Mouse (Mus musculus): ENCODE measurements at regions not wholly inside any gene's neighbourhood (a gene's known extent, or its start where the extent isn't known, plus 50 kb on each side); places are given as distances from the start of the nearest gene placed in this dataset.
A peak's percentile ranks its signal among the peaks of the same experiment; 100 is the strongest.

DNA sequence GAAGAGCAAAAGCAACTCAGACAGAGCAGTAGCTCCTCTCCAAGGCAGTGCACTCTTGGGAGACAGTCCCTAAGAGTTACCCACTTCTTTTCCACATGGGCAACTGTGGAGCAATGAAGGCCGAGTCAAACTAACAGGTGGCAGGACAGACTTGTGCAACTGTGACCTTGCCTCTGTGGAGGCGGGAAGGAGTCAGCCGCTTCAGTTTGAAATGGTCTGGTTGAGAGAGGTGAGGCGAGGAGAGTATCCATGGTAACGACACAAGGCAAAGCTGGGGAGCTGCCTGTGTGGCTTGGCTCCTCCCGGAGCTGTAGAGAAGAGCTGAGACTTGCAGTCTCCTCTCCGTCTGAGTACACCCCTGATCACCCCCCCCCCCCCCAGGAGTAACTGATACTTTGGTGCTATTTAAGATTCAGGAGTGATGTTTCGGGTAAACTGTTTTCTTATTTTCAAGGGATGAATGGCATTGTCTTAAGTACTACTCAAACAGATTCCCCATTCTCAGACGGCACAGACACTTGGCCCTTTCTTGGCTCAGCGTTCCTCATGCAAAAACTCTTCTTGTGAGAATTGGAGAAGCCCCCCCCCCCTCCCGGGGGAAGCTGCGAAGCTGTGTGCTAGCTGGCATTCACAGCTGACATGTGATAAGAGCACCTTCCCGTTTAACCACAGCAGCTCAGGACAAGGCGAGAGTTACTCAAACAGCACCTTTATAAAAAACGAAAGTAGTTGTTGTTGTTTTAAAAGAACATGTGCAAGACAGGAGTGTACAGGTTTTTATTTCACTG, 54.9 kb upstream of the Chst1 start:
- no peaks in the 10 kb centered on the region for H3K36me3 ChIP-seq
- no peaks in the 10 kb centered on the region for H3K27me3 ChIP-seq (replicated peaks)
- no peak overlapping the region for H3K27ac ChIP-seq
- no peaks in the 10 kb centered on the region for H3K9me3 ChIP-seq
- WGBS: 12% methylated on average over 15 of the region's 15 CpGs
- H3K9ac ChIP-seq: no peak overlapping the region
- no peak overlapping the region for H3K4me2 ChIP-seq
- H3K4me3 ChIP-seq (replicated peaks): no peak overlapping the region
- ATAC-seq (ENCODE audit: insufficient read depth, low FRiP score, low read depth): no peak
- H3K4me1 ChIP-seq: no peaks in the 10 kb centered on the region

DNA sequence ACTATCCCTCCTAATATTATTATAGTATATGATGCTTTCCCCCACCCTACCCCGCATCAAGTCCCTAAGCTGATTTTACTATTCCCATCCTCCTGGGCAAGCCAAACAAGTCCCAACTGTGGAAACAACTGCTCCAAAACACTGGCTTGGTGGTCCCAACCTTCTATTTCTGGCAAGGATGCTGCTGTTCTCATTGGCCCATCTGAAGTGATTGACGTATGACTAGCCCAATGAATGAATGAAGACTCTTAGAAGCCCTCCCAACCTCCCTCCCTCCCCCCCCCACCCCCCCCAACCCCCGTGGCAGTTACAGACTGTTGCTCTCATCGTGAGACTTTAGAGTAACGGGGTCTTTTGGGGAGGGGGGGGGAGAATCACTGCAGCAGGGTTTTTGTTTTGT, 58.7 kb upstream of the Chst1 start:
- Histone ChIP-seq H3K36me3 (no peaks in the 10 kb centered on the region), H3K27ac (no peak overlapping the region), H3K4me2 (no peak overlapping the region), H3K27me3 (replicated peaks) (no peaks in the 10 kb centered on the region), H3K9me3 (no peaks in the 10 kb centered on the region), H3K4me1 (no peaks in the 10 kb centered on the region), H3K4me3 (replicated peaks) (no peak overlapping the region), H3K9ac (no peak overlapping the region)
- WGBS: 59% methylated on average over 5 of the region's 5 CpGs
- no peak for ATAC-seq (ENCODE audit: insufficient read depth, low FRiP score, low read depth)

DNA sequence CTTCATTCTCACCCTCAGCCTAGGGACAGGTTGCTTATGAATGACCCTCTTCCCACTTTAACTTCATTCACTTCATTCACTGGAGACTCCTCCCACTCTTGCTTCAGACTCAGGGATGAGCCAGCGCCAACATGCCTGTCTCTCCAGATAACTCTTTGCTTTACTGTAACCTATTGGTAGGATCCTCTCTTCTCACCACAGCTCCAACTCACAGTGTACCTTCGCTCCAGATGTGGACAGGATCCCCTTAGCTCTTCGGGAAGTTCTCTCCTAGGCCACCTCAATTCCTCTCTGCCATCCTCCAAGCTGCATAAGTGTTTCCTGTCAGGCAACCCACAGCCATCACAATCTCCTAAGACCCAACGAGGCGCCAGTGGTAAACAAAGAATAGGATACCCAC, 67.5 kb upstream of the Chst1 start:
- no peak overlapping the region for H3K4me3 ChIP-seq (replicated peaks)
- no peaks in the 10 kb centered on the region for H3K4me1 ChIP-seq
- no peak overlapping the region for H3K4me2 ChIP-seq
- no peaks in the 10 kb centered on the region for H3K36me3 ChIP-seq
- 81% methylated on average over 5 of the region's 5 CpGs for WGBS
- no peaks in the 10 kb centered on the region for H3K27me3 ChIP-seq (replicated peaks)
- H3K9ac ChIP-seq: no peak overlapping the region
- no peaks in the 10 kb centered on the region for H3K9me3 ChIP-seq
- no peak for ATAC-seq (ENCODE audit: insufficient read depth, low FRiP score, low read depth)
- no peak overlapping the region for H3K27ac ChIP-seq

DNA sequence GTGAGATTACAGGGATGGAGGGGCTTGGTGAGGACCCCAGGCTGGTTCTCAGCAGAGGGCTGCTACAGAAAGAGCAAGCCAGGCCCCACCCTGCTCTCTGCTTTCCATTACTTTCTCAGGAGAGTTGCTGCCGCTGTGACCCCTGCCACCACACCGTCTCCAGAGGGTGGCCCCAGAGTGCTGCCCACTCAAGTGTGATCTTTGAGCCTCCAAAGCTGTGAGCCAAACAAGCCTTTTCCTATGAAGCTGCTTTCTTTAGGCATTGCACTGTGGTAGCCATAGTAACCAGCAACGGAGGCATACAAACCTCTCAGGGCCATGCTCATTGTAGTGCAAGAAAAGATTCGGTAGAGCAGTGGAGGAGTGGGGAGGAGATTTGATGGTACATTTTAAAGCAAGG, 68.8 kb upstream of the Chst1 start:
- no peaks in the 10 kb centered on the region for H3K9me3 ChIP-seq
- H3K4me1 ChIP-seq: no peaks in the 10 kb centered on the region
- no peak for ATAC-seq (ENCODE audit: insufficient read depth, low FRiP score, low read depth)
- no peak overlapping the region for H3K27ac ChIP-seq
- H3K36me3 ChIP-seq: no peaks in the 10 kb centered on the region
- H3K4me3 ChIP-seq (replicated peaks): no peak overlapping the region
- no peaks in the 10 kb centered on the region for H3K27me3 ChIP-seq (replicated peaks)
- no peak overlapping the region for H3K9ac ChIP-seq
- no peak overlapping the region for H3K4me2 ChIP-seq
- WGBS: 75% methylated on average over 4 of the region's 4 CpGs

- WGBS: 49% methylated on average over 14 of the region's 14 CpGs
- peak overlapping the region; percentile 42 for H3K4me3 ChIP-seq (replicated peaks)
- H3K36me3 ChIP-seq: no peaks in the 10 kb centered on the region
- H3K9ac ChIP-seq: no peak overlapping the region
- no peaks in the 10 kb centered on the region for H3K27me3 ChIP-seq (replicated peaks)
- H3K4me1 ChIP-seq: no peaks in the 10 kb centered on the region
- peak overlapping the region; percentile 78 for H3K4me2 ChIP-seq
- ATAC-seq (ENCODE audit: insufficient read depth, low FRiP score, low read depth): no peak
- no peaks in the 10 kb centered on the region for H3K9me3 ChIP-seq
- H3K27ac ChIP-seq: no peak overlapping the region
These were observed 69.5 kb upstream of the Slc35c1 start for GRCm38 (mm10) chr2:92529670-92530322.

DNA sequence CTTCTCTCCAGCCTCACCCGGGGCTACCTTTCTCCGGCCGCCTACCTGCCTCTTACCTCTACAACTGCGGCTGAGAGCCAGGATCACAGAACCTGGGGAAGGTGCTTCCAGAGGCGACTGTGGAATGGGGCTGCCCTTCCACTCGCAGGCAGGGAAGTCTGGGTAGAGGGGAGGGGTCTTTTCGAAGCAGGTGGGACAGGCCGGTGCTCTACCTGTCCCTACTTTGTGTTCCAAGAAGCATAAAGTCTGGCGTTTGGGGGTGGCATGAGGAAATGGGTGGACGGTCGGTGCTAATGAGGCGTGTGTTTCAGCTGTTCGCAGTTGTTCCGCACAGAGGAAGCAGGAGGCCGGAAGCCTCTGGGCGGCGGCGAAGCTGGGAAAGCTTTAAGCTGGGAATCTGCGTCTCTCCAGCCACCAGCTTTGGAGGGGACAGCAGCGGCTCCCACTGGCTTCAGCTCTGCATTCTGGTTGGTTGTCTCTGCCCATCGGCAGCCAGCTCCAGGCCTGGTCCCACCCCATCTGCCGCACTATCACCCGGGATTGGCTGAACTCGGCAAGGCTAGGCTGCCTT, 68.8 kb upstream of the Slc35c1 start:
- H3K27ac ChIP-seq: peak overlapping the region; percentile 70
- H3K4me3 ChIP-seq (replicated peaks): peak overlapping the region; percentile 42
- H3K36me3 ChIP-seq: no peaks in the 10 kb centered on the region
- peak; percentile 92 for ATAC-seq (ENCODE audit: insufficient read depth, low FRiP score, low read depth)
- no peaks in the 10 kb centered on the region for H3K9me3 ChIP-seq
- 7% methylated on average over 24 of the region's 24 CpGs for WGBS
- no peaks in the 10 kb centered on the region for H3K4me1 ChIP-seq
- no peak overlapping the region; the same call in 1 of the 2 replicates for H3K9ac ChIP-seq
- no peaks in the 10 kb centered on the region for H3K27me3 ChIP-seq (replicated peaks)
- H3K4me2 ChIP-seq: peak overlapping the region; percentile 78

- Histone ChIP-seq H3K4me2 (peak overlapping the region; percentile 78), H3K4me1 (no peaks in the 10 kb centered on the region), H3K27ac (no peak overlapping the region), H3K4me3 (replicated peaks) (no peak overlapping the region), H3K27me3 (replicated peaks) (no peaks in the 10 kb centered on the region), H3K9me3 (no peaks in the 10 kb centered on the region), H3K9ac (no peak overlapping the region), H3K36me3 (no peaks in the 10 kb centered on the region)
- 72% methylated on average over 6 of the region's 6 CpGs for WGBS
- ATAC-seq (ENCODE audit: insufficient read depth, low FRiP score, low read depth): no peak
These were observed 67.9 kb upstream of the Slc35c1 start for GRCm38 (mm10) chr2:92528119-92528830.

DNA sequence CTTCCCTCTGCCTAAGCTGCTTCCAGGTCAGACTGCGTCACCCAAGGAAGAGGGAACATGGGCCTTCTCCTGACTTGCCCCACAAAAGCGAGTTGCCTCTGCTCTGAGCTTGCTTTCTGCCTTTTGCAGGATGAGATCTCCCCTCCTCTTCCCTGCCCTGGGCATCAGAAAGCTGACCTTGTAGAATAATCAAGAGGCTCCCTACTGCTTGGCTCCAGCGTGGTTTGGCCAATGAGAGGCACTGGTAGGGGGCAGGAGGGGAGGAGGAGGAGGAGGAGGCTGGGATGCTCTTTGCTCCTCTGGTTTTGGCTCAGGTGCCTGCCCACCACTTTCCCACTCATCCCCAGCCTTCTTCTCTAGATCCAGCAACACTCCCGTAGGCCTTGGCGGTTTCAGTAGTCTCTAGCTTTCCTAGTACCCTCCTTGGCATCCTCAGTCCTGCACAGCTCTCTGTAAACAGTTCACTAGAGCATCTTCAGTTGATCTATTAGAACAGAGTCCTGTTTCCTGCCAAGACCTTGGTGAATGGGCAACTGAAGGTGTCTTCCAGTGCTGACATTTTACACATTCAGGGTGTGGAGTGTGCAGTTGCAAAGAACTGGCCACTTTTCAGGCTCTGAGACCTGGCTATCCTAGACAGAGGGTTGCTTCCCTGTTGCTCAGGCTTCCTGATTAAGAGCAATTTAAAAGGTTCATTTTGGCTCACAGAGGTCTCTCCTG, 66.5 kb upstream of the Slc35c1 start:
- Histone ChIP-seq H3K4me2 (no peak overlapping the region), H3K4me1 (no peaks in the 10 kb centered on the region), H3K9ac (no peak overlapping the region), H3K9me3 (no peaks in the 10 kb centered on the region), H3K36me3 (no peaks in the 10 kb centered on the region), H3K27me3 (replicated peaks) (no peaks in the 10 kb centered on the region), H3K4me3 (replicated peaks) (no peak overlapping the region), H3K27ac (no peak overlapping the region)
- ATAC-seq (ENCODE audit: insufficient read depth, low FRiP score, low read depth): no peak
- WGBS: 72% methylated on average over 5 of the region's 5 CpGs

GRCm38 (mm10) chr2:92525628-92526027, 65.3 kb upstream of the Slc35c1 start:
- Histone ChIP-seq H3K36me3 (no peaks in the 10 kb centered on the region), H3K4me1 (no peaks in the 10 kb centered on the region), H3K9me3 (no peaks in the 10 kb centered on the region), H3K27me3 (replicated peaks) (no peaks in the 10 kb centered on the region), H3K9ac (no peak overlapping the region), H3K4me2 (no peak overlapping the region), H3K4me3 (replicated peaks) (no peak overlapping the region), H3K27ac (no peak overlapping the region)
- WGBS: 66% methylated on average over 7 of the region's 7 CpGs
- ATAC-seq (ENCODE audit: insufficient read depth, low FRiP score, low read depth): no peak

DNA sequence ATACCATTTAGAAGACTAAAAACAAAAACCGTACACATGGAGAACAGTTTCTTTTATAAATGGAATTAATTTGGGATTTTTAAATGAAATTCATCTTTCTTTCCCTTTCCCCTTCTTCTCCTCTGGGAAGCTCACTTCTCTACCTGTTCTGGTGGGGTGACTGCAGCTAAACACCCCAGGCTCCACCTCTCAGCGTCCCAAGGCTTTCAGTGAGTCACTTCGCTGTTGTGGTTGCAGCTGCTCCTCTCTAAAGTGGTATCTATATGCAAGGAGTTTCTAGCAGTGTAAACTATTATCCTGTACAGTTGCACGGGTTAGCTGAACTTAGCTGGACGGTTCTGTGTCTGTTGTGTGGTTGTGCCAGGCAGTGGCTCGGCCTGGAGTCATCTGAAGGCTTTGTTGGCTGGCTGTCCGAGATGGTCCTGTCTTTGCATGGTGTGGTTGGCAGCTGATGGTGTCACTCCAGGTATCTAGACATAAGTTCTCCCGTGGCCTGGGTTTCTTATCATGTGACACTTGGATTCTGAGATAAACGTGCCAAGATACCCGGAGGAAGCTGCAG, 64.8 kb upstream of the Slc35c1 start:
- H3K27ac ChIP-seq: no peak overlapping the region
- no peak for ATAC-seq (ENCODE audit: insufficient read depth, low FRiP score, low read depth)
- no peaks in the 10 kb centered on the region for H3K9me3 ChIP-seq
- no peaks in the 10 kb centered on the region for H3K36me3 ChIP-seq
- no peaks in the 10 kb centered on the region for H3K27me3 ChIP-seq (replicated peaks)
- H3K4me3 ChIP-seq (replicated peaks): no peak overlapping the region
- 79% methylated on average over 10 of the region's 10 CpGs for WGBS
- H3K4me1 ChIP-seq: no peaks in the 10 kb centered on the region
- no peak overlapping the region for H3K4me2 ChIP-seq
- H3K9ac ChIP-seq: no peak overlapping the region

DNA sequence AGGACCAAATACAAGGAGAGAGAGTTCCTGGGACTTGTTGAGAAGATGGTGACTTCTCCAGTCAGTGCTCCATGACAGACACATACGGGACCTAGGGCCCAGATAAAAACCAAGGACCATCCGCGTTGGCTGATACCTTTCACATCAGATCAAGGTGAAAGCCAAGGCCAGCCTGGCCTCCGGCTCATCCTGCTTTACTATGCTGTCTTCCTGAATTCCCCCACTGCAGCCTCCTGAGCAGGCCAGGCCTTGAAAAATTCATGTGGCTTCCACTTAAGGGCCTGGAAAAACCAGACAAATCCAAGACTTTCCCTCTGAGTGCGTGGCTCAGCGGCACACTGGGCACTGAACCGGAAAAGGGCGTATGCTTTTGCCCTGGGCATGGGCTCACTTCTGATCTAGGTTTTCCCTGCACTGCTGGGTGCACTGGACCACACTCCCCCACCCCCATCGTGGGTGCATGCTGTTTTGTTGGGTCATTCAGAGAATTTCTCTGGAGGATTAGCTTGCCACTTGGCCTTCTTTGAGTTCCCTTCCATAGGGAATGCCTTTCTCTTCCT, 64.1 kb upstream of the Slc35c1 start:
- no peak overlapping the region for H3K4me3 ChIP-seq (replicated peaks)
- H3K4me1 ChIP-seq: no peaks in the 10 kb centered on the region
- no peak for ATAC-seq (ENCODE audit: insufficient read depth, low FRiP score, low read depth)
- H3K27me3 ChIP-seq (replicated peaks): no peaks in the 10 kb centered on the region
- no peak overlapping the region for H3K27ac ChIP-seq
- no peak overlapping the region for H3K4me2 ChIP-seq
- no peaks in the 10 kb centered on the region for H3K9me3 ChIP-seq
- 90% methylated on average over 9 of the region's 9 CpGs for WGBS
- H3K9ac ChIP-seq: no peak overlapping the region
- no peaks in the 10 kb centered on the region for H3K36me3 ChIP-seq
